Mouse (Mus musculus) liver, embryonic 13.5 days (tissue): ENCODE measurements around the gene Pcbp2. TPM values are rescaled to one million over a fixed set of nuclear protein-coding genes. Genes with fewer than 3 reads are reported as not detected.

ENCODE experiments used
- ATAC-seq: fragments of 200-750 bp; cut with Nextera tagmentation; 2 replicates; pipeline ENCODE4 v1.8.0; 2017; ENCODE audit warnings: low read depth, mild to moderate bottlenecking, moderate number of reproducible peaks, moderate library complexity
- DNase-seq: peaks from one replicate; pipeline ENCODE4 v3.0.0; 2022
- H3K27ac ChIP-seq: fragments of 300-500 bp; sonication (generic); 2 replicates; pipeline ENCODE4 v1.5.1; 2015; ENCODE audit warnings: moderate library complexity, mild to moderate bottlenecking, inconsistent platforms
- H3K27me3 ChIP-seq: fragments of 300-500 bp; sonication (generic); 2 replicates; pipeline ENCODE4 v1.6.1; 2015; ENCODE audit warnings: mild to moderate bottlenecking, inconsistent platforms
- H3K36me3 ChIP-seq: fragments of 300-500 bp; sonication (generic); 2 replicates; pipeline ENCODE4 v1.6.1; 2015; ENCODE audit warnings: mild to moderate bottlenecking, inconsistent platforms
- H3K4me1 ChIP-seq: fragments of 300-500 bp; sonication (generic); replicated peaks from 2 replicates; pipeline ENCODE4 v1.6.1; 2015; ENCODE audit warnings: inconsistent platforms
- H3K4me2 ChIP-seq: fragments of 300-500 bp; sonication (generic); 2 replicates; pipeline ENCODE4 v1.6.1; 2015; ENCODE audit warnings: inconsistent platforms, mild to moderate bottlenecking, moderate library complexity
- H3K4me3 ChIP-seq: fragments of 300-500 bp; sonication (generic); replicated peaks from 2 replicates; pipeline ENCODE4 v1.5.1; 2015; ENCODE audit warnings: mild to moderate bottlenecking, inconsistent platforms
- H3K9ac ChIP-seq: fragments of 300-500 bp; sonication (generic); 2 replicates; pipeline ENCODE4 v1.6.1; 2015; ENCODE audit warnings: mild to moderate bottlenecking, inconsistent platforms
- H3K9me3 ChIP-seq: fragments of 300-500 bp; sonication (generic); replicated peaks from 2 replicates; pipeline ENCODE4 v1.6.1; 2016; ENCODE audit warnings: inconsistent platforms
- WGBS: fragments of 180-500 bp; shearing (Covaris S2); methylation state at CpG from one replicate; pipeline ENCODE4 v1.1.7; 2015; ENCODE audit not compliant: insufficient replicate concordance; 5-methylcytosine and 5-hydroxymethylcytosine counted together
- polyA plus RNA-seq: library from polyadenylated mRNA; unstranded; fragments of >200 nt; fragmentation: Nextera tagmentation; extraction: Ambion mirVana; gene quantifications from 2 replicates; pipeline ENCODE4 v1.2.1, GENCODE M21; 2015

Gene Pcbp2
- polyA plus RNA-seq, 1 experiment from 2014 or later = 92.1 TPM

- Histone ChIP-seq H3K4me2 (peak overlapping the region; percentile 6; the same call in 1 of the 2 replicates), H3K36me3 (no peaks in the 10 kb centered on the region), H3K27me3 (no peaks in the 10 kb centered on the region), H3K9me3 (no peaks in the 10 kb centered on the region), H3K4me1 (peaks cover 19% of the 10 kb centered on the region), H3K9ac (no peak overlapping the region), H3K27ac (no peak overlapping the region), H3K4me3 (no peak overlapping the region)
- WGBS = 36% methylated on average over 7 of the region's 7 CpGs
- DNase-seq = no peak
- ATAC-seq = peak; percentile 52
Measured at GRCm38 (mm10) chr15:102450928-102451327, 19.4 kb upstream of the Pcbp2 start.

- no peaks in the 10 kb centered on the region for H3K36me3 ChIP-seq
- H3K27ac ChIP-seq = no peak overlapping the region
- H3K9ac ChIP-seq = no peak overlapping the region
- H3K4me1 ChIP-seq = peaks cover 17% of the 10 kb centered on the region
- H3K27me3 ChIP-seq = no peaks in the 10 kb centered on the region
- H3K4me2 ChIP-seq = no peak overlapping the region
- ATAC-seq = no peak
- H3K4me3 ChIP-seq = no peak overlapping the region
- H3K9me3 ChIP-seq = no peaks in the 10 kb centered on the region
- WGBS = 77% methylated on average over 26 of the region's 26 CpGs
- DNase-seq = no peak
Measured at GRCm38 (mm10) chr15:102451666-102452430, 18.5 kb upstream of the Pcbp2 start.

- 50% methylated on average over 6 of the region's 6 CpGs for WGBS
Measured at GRCm38 (mm10) chr15:102455993-102456392, 14.3 kb upstream of the Pcbp2 start.

GRCm38 (mm10) chr15:102458050-102458736 lies 12.1 kb upstream of the Pcbp2 start:
- H3K27ac ChIP-seq = peak overlapping the region; percentile 90
- no peaks in the 10 kb centered on the region for H3K27me3 ChIP-seq
- no peak for DNase-seq
- peak overlapping the region; percentile 64 for H3K4me3 ChIP-seq
- ATAC-seq = no peak
- WGBS = 33% methylated on average over 5 of the region's 5 CpGs
- peak overlapping the region; percentile 83 for H3K4me2 ChIP-seq
- H3K9me3 ChIP-seq = no peaks in the 10 kb centered on the region
- H3K9ac ChIP-seq = peak overlapping the region; percentile 73
- H3K4me1 ChIP-seq = peaks cover 63% of the 10 kb centered on the region
- peaks cover 12% of the 10 kb centered on the region for H3K36me3 ChIP-seq

More at GRCm38 (mm10) chr15:102455993-102456392, 14.3 kb upstream of the Pcbp2 start:
- ATAC-seq (no peak), DNase-seq (peak; percentile 25)
- H3K4me3 ChIP-seq = no peak overlapping the region
- no peak overlapping the region for H3K9ac ChIP-seq
- H3K4me2 ChIP-seq = no peak overlapping the region
- H3K36me3 ChIP-seq = no peaks in the 10 kb centered on the region
- no peak overlapping the region for H3K27ac ChIP-seq
- H3K27me3 ChIP-seq = no peaks in the 10 kb centered on the region
- H3K4me1 ChIP-seq = peaks cover 52% of the 10 kb centered on the region
- H3K9me3 ChIP-seq = no peaks in the 10 kb centered on the region

GRCm38 (mm10) chr15:102458904-102459317 lies 11.4 kb upstream of the Pcbp2 start, which contains the start of gene Prr13:
Gene Prr13, plus strand, starts transcription at chr15:102459028.
- peak; percentile 89 for DNase-seq
- Histone ChIP-seq H3K4me1 (peaks cover 66% of the 10 kb centered on the region), H3K36me3 (peaks cover 19% of the 10 kb centered on the region), H3K4me3 (peak within 1 kb of the TSS; percentile 64), H3K27ac (peak within 1 kb of the TSS; percentile 90), H3K4me2 (peak within 1 kb of the TSS; percentile 83), H3K27me3 (no peaks in the 10 kb centered on the region), H3K9ac (peak within 1 kb of the TSS; percentile 73), H3K9me3 (no peaks in the 10 kb centered on the region)
- WGBS = under 1% methylated on average over 19 of the region's 19 CpGs
- ATAC-seq = peak; percentile 79

GRCm38 (mm10) chr15:102459381-102459780 lies 11.0 kb upstream of the Pcbp2 start:
- Histone ChIP-seq H3K4me3 (peak overlapping the region; percentile 64), H3K27me3 (no peaks in the 10 kb centered on the region), H3K9ac (peak overlapping the region; percentile 73), H3K9me3 (no peaks in the 10 kb centered on the region), H3K4me2 (peak overlapping the region; percentile 83), H3K27ac (peak overlapping the region; percentile 90), H3K4me1 (peaks cover 66% of the 10 kb centered on the region), H3K36me3 (peaks cover 21% of the 10 kb centered on the region)
- 10% methylated on average over 6 of the region's 6 CpGs for WGBS
- DNase-seq (no peak), ATAC-seq (no peak; the same call in 1 of the 2 replicates)

- Histone ChIP-seq H3K9me3 (no peaks in the 10 kb centered on the region), H3K4me2 (peak overlapping the region; percentile 83), H3K36me3 (peaks cover 21% of the 10 kb centered on the region), H3K27me3 (no peaks in the 10 kb centered on the region), H3K27ac (peak overlapping the region; percentile 90), H3K4me3 (peak overlapping the region; percentile 64), H3K9ac (peak overlapping the region; percentile 73), H3K4me1 (peaks cover 66% of the 10 kb centered on the region)
- 12% methylated on average over 5 of the region's 5 CpGs for whole genome bisulfite sequencing
- ATAC-seq (peak; percentile 82), DNase-seq (peak; percentile 67)
Measured at GRCm38 (mm10) chr15:102459847-102460246, 10.5 kb upstream of the Pcbp2 start.

GRCm38 (mm10) chr15:102460409-102460808 lies 9.9 kb upstream of the Pcbp2 start:
- peak overlapping the region; percentile 90 for H3K27ac ChIP-seq
- H3K27me3 ChIP-seq = no peaks in the 10 kb centered on the region
- ATAC-seq = no peak
- WGBS = 57% methylated on average over 12 of the region's 12 CpGs
- H3K36me3 ChIP-seq = peaks cover 21% of the 10 kb centered on the region
- peak overlapping the region; percentile 64 for H3K4me3 ChIP-seq
- peaks cover 66% of the 10 kb centered on the region for H3K4me1 ChIP-seq
- no peaks in the 10 kb centered on the region for H3K9me3 ChIP-seq
- peak overlapping the region; percentile 83 for H3K4me2 ChIP-seq
- peak overlapping the region; percentile 73 for H3K9ac ChIP-seq
- no peak for DNase-seq

- WGBS = 18% methylated on average over 4 of the region's 4 CpGs
- H3K36me3 ChIP-seq = peaks cover 27% of the 10 kb centered on the region
- peak overlapping the region; percentile 64 for H3K4me3 ChIP-seq
- H3K4me2 ChIP-seq = peak overlapping the region; percentile 83
- H3K4me1 ChIP-seq = peaks cover 64% of the 10 kb centered on the region
- ATAC-seq (peak; percentile 35; the same call in 1 of the 2 replicates), DNase-seq (peak; percentile 44)
- no peaks in the 10 kb centered on the region for H3K9me3 ChIP-seq
- H3K27me3 ChIP-seq = no peaks in the 10 kb centered on the region
- peak overlapping the region; percentile 73 for H3K9ac ChIP-seq
- peak overlapping the region; percentile 90 for H3K27ac ChIP-seq
Measured at GRCm38 (mm10) chr15:102460971-102461370, 9.4 kb upstream of the Pcbp2 start.

- no peak for DNase-seq
- Histone ChIP-seq H3K4me2 (peak overlapping the region; percentile 83), H3K36me3 (peaks cover 27% of the 10 kb centered on the region), H3K27ac (peak overlapping the region; percentile 90), H3K27me3 (no peaks in the 10 kb centered on the region), H3K4me1 (peaks cover 60% of the 10 kb centered on the region), H3K9me3 (no peaks in the 10 kb centered on the region), H3K4me3 (peak overlapping the region; percentile 64), H3K9ac (peak overlapping the region; percentile 73)
- ATAC-seq = no peak
- 73% methylated on average over 9 of the region's 9 CpGs for WGBS
Measured at GRCm38 (mm10) chr15:102461430-102462075, 8.8 kb upstream of the Pcbp2 start.

GRCm38 (mm10) chr15:102463666-102464065 lies 6.7 kb upstream of the Pcbp2 start:
- ATAC-seq = no peak

More at GRCm38 (mm10) chr15:102463666-102464065, 6.7 kb upstream of the Pcbp2 start:
- peaks cover 38% of the 10 kb centered on the region for H3K36me3 ChIP-seq
- H3K9ac ChIP-seq = no peak overlapping the region
- no peaks in the 10 kb centered on the region for H3K27me3 ChIP-seq
- no peak overlapping the region for H3K4me2 ChIP-seq
- no peak overlapping the region for H3K4me3 ChIP-seq
- peaks cover 40% of the 10 kb centered on the region for H3K4me1 ChIP-seq
- DNase-seq = no peak
- no peak overlapping the region for H3K27ac ChIP-seq
- no peaks in the 10 kb centered on the region for H3K9me3 ChIP-seq
